Mouse (Mus musculus) right cerebral cortex, adult 18-20 months (tissue): ENCODE results near the gene Rnf19b.

Source experiments
- DNase-seq: peaks from one replicate; pipeline ENCODE4 v3.0.0; 2022; ENCODE audit warnings: mixed read lengths

Gene Rnf19b

GRCm38 (mm10) chr4:129034706-129035660, 23.1 kb upstream of the Rnf19b start:
- DNase-seq, result no peak

DNA sequence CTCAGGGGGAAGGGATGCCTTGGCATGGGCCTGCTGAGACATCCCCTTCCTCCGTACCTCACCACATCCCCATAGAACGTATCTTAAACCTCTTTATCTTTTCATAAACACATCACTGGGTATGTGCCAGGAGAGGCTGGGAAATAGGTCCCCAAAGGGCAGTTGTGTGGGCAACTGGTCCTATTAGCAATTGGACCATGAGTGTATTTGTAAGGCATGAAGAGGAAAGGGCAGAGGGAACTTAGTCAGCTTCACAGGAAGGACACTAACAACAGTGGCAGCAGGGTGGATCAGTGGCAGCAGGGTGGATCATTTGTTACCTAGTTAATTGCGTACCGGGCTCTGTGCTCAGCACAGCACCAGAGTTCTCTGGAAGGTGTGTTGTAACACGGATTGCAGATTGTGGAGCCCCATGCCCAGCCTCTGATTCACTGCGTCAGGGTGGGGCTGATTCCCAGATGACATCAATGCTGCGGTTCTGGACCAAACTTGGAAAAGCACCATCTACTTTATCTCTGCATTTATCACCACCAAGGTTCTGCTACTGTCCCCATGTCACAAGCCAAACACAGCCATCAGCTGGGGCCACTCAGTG, 22.1 kb upstream of the Rnf19b start:
- no peak for DNase-seq

- no peak for DNase-seq
These were observed 10.2 kb upstream of the Rnf19b start for GRCm38 (mm10) chr4:129047721-129048421.

DNA sequence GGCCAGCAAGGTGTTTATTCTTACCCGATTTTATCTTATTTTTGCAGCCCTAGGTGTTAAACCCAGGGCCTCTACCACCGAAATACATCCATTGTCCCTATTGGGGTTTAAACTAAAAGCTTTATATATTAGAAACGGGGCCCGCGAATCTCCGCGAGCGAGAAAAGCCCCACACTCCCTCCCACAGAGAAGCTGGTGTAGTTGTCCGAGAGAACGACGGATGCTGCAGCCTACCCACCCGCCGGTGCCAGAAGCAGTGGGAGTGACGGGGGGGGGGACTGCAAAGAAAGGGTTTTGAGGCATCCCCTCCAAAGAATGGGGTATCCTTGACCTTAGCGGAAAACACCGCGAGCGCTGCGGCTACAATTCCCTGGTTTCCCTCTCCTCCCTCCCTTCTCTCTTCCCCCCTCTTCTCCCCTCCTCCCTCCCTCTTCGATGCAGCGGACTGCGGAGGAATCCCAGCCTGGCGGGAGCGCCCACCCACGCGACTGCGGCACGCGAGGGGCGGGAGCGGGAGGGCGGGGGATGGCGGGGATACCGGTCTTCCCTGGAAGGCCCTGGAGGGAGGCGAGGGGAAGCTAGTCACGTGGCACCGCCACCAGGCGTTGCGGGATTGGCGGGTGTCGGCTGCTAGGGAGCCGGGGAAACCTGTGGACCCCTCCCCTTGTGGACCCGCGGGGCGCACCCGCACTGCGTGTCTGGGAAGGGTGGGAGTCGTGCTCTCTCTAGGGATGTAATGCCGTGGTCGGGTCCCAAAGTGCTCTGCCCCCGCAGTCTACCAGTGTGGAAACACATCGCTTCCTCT, 9.4 kb upstream of the Rnf19b start:
- DNase-seq, result peak; percentile 87

- DNase-seq, result peak; percentile 61
These were observed 8.6 kb upstream of the Rnf19b start for GRCm38 (mm10) chr4:129049306-129050011.

DNA sequence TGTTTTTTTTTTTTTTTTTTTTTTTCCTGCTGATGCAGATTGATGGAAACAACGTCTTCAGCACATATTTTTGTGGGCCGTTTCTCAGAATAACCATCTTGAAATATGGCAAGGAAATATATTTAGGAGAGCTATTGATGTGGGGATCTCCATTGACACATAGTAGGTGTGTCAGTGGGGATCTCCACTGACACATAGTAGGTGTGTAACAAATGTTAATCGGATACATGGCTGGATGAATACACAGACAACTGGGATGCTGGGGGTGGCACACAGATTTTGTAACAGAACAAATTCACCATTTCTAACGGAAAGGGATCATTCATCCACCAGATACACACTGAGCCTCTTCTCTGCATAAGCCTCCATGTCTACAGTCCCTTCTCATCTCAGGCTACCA, 7.7 kb upstream of the Rnf19b start:
- DNase-seq, result no peak

DNA sequence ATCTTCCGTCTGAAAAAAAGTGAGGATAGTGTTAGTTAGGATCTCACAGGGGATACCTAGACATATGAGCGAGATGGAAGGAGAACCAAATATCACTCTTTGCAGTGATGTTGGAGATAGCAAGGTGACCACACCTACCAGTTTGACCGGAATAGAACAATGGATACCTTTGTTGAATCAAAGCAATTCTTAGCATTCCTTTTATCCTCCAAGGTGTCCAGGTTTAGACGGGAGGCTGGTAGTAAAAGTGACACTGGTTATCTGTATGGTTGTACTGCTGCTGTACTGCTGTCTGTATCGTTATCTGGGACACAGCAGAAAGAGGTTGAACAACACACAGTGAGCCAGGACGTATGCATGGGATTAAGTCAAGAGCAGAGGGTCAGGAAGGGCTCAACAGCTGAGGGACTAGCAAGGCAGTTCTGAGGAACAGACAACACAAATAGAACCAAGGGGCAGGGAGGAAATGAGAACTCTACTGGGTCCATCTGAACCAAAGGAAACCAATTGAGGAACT, 7.1 kb upstream of the Rnf19b start:
- no peak for DNase-seq

- DNase-seq, result no peak
These were observed 6.4 kb upstream of the Rnf19b start for GRCm38 (mm10) chr4:129051461-129052183.

DNA sequence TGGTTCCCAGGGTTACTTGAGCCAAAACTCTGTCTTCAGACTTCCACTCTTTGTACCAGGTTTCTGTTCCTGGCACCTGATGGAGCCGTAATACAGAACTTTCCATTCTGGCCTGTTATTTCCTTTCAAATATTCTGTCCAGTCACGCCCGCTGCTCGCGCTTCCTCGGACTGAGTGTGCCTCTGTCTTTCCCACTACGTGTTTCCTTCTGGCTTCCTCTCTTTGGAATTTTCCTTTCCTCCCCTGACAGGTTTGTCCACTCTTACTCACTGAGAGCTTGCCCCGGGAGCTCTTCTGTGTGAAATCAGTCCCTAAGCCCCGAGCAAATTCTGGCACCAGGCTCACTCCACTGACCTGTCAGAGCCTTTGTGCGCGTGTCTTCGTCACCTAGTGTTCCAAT, 3.3 kb upstream of the Rnf19b start:
- no peak for DNase-seq

DNA sequence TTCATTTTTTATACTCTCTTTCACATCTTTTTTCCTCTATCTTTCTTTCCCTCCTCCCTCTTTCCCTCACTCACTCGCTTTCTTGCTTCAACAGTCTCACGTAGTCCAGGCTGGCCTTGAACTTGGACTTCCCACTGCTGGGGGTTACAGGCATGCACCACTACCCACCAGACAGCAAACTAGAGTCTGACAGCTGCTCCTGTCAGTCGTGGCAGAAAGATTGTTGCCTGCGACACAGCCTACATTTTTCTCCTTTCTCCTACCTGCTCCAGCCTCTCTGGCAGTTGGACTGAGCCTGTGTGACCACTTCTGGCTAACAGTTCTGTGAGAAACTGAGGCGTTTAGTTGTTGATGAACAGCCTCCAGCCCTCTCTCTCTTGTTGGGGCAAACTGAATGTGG, 2.5 kb upstream of the Rnf19b start:
- no peak for DNase-seq

- peak; percentile 97 for DNase-seq
These were observed 401 bp upstream of the Rnf19b start for GRCm38 (mm10) chr4:129057533-129058206.

DNA sequence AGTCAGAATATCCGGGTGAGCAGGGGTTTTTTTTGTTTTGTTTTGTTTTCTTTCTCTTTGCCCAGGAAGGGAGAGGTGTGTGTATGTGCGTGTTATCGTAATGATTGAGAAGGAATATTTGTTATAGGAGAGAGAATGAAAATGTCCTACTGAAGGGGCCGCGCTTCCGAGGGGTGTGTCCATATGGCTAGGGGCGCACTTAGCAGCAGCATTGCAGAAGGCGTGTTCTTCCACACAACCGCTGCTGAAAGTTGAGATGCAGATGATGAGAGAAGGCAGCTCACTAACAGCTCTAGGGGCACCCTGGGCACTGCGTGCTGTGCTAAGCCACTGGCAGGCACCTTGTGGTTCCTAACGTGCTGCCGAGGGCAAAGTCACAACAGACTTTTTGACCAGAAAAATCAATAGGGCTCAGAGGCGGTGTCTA, 1.1 kb downstream of the Rnf19b start:
- DNase-seq, result no peak

DNA sequence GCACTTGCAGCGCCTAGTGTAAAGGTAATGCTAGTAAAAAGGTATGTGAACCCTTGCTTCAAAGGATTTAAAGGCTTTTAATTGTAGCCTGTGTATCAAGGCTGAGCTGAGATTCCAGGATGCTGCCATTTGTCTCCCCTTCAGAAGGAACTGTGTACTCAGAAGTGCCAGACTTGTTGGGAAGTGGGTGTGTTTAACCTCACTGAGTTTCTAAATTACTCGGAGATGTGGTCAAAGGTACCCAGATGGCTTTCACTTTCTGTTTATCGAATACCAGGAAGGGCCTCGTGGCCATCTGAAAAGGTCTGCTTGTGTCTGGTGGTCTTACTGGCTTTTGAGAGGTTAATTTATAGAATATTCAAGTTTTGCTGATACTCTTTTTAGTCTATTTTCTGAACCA, 1.9 kb downstream of the Rnf19b start:
- DNase-seq, result no peak

DNA sequence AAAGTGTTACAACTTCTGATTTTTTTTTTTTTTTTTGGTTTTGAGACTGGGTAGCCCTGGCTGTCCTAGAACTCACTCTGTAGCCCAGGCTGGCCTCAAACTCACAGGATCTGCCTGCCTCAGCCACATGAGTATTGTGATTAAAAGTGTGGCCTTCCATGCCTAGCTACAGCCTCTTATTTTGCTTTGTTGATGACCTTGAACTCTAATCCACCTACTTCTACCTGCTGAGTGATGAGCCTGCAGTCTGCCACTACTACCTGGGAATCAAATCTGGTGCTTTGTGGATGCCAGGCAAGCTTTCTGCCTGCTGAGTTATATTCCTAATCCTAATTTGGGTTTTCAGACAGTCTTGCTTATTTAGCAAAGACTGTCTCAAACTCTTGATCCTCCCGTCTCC, 3.4 kb downstream of the Rnf19b start:
- no peak for DNase-seq

DNA sequence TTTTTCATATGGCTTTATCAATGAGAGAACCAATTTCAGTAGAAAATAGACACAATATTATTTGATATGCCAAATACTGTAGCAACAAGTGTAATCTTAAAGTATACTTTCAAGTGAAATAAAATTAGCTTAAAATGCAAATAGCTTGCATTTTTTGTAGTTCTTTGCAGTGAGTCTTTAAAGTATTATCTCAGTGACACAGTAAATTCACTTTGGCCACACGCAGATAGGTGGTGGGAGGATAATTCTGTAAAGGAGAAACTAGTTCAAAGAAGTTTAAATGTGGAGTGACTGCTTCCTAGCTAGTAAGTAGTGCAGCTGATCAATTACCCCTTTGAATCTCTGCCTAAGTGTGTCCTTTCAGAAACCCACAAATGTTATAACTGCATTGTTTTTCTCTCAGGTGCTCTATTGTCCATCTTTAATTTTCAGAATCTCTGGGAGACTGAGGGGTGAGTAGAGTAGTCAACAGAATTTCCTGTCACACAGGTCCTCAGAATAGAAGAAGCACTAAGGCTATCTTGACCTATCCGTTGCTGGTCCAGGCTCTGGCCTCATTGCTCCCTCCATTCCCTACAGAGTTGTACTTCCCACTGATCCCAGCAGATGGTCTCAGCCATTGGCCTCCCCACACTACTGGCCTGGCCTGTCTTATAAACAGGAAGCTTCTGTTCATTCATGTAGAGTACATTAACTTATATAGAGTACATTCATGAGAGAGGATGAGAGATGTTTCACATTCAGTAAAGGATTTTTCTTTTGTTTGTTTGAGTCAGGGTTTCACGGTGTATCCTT, 4.4 kb downstream of the Rnf19b start:
- DNase-seq, result no peak

DNA sequence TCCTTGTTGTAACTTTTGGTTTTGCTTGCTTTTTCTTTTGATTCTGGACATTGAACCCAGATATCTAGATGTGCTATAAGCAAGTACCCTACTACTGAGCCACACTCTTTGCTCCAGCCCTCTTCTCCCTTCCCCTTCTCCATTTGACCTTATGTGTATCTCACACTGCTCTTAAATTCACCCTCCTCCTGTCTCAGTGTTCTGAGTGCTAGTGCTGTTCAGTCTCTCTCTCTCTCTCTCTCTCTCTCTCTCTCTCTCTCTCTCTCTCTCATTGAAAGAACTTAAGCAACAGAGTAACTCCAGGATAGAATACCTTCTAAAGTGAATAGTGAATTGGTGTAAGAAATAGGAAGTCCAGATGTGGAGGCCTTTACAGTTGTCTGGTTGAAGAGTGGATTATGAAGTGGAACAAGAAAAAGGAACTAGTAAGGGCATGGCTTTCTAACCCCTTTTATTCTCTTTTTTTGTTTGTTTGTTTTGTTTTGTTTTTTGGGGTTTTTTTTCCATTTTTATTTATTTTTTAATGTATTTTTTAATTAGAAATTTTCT, 7.7 kb downstream of the Rnf19b start:
- no peak for DNase-seq

GRCm38 (mm10) chr4:129067638-129068415, 9.8 kb downstream of the Rnf19b start:
- DNase-seq, result no peak

DNA sequence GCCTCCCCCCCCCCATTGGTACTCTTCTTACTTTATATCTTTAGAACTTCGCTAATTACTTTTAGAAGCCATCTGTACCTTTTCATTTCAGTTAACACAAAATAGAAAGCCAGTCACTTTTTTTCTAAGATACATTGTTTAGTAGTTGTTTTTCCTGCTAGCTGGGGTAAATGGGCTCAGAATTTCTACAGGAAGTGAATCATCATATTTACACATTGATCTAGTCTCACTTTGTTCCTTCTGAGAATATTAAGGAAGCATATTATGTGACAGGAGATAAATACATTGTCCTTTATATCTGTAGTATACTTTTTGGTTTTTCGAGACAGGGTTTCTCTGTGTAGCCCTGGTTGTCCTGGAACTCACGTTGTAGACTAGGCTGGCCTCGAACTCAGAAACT, 10.8 kb downstream of the Rnf19b start:
- DNase-seq, result no peak

- no peak for DNase-seq
These were observed 21.1 kb downstream of the Rnf19b start for GRCm38 (mm10) chr4:129079126-129079525.
